Mouse (Mus musculus) heart, embryonic 14.5 days (tissue): ENCODE measurements around the gene Rpl4. TPM values are rescaled to one million over a fixed set of nuclear protein-coding genes. Genes with fewer than 3 reads are reported as not detected.
"Not testable (repeated sequence)": the region's sequence is repeated elsewhere in the genome, so short reads cannot be mapped to it uniquely, and the experiment has no call there.

Experiments used
- ATAC-seq: fragments of 200-750 bp; cut with Nextera tagmentation; 2 replicates; pipeline ENCODE4 v1.8.0; 2017; ENCODE audit warnings: low read depth, moderate TSS enrichment; ENCODE audit not compliant: insufficient number of reproducible peaks, insufficient read depth, low FRiP score
- H3K27ac ChIP-seq, 2 experiments: fragments of 200-500 bp in 1 of 2; fragments of 300-500 bp in 1 of 2; sonication (generic) in 1 of 2; replicated peaks in 1 of 2; 2 replicates each; pipeline ENCODE4 v1.5.1; 2012 to 2014; ENCODE audit warnings: low read depth in 2 of 2, low read length in 2 of 2, control low read depth in 1 of 2, mild to moderate bottlenecking in 1 of 2, mixed read lengths in 1 of 2; ENCODE audit not compliant: control insufficient read depth in 1 of 2, insufficient read depth in 1 of 2
- H3K27me3 ChIP-seq: fragments of 300-500 bp; sonication (generic); 2 replicates; pipeline ENCODE4 v1.6.1; 2014; ENCODE audit warnings: mild to moderate bottlenecking, low read length, control low read depth; ENCODE audit not compliant: control insufficient read depth, insufficient read depth
- H3K36me3 ChIP-seq: fragments of 300-500 bp; sonication (generic); 2 replicates; pipeline ENCODE4 v1.6.1; 2014; ENCODE audit warnings: mild to moderate bottlenecking, control low read depth, low read length, mixed read lengths; ENCODE audit not compliant: control insufficient read depth, insufficient read depth
- H3K4me1 ChIP-seq, 2 experiments: fragments of 200-500 bp in 1 of 2; fragments of 300-500 bp in 1 of 2; sonication (generic) in 1 of 2; 2 replicates each; pipeline ENCODE4 v1.6.1; 2012 to 2014; ENCODE audit warnings: low read length in 2 of 2, control low read depth in 1 of 2, mixed read lengths in 1 of 2; ENCODE audit not compliant: control insufficient read depth in 2 of 2, insufficient read depth in 2 of 2
- H3K4me2 ChIP-seq: fragments of 300-500 bp; sonication (generic); 2 replicates; pipeline ENCODE4 v1.6.1; 2014; ENCODE audit warnings: mild to moderate bottlenecking, low read length
- H3K4me3 ChIP-seq, 2 experiments: fragments of 200-500 bp in 1 of 2; fragments of 300-500 bp in 1 of 2; sonication (generic) in 1 of 2; 2 replicates each; pipeline ENCODE4 v1.5.1; 2012 to 2014; ENCODE audit warnings: low read length in 2 of 2, mild to moderate bottlenecking in 2 of 2, control low read depth in 1 of 2, low read depth in 1 of 2, moderate library complexity in 1 of 2; ENCODE audit not compliant: control insufficient read depth in 1 of 2, insufficient read depth in 1 of 2
- H3K9ac ChIP-seq: fragments of 300-500 bp; sonication (generic); 2 replicates; pipeline ENCODE4 v1.6.1; 2014; ENCODE audit warnings: mild to moderate bottlenecking, low read length
- H3K9me3 ChIP-seq: fragments of 300-500 bp; sonication (generic); 2 replicates; pipeline ENCODE4 v1.6.1; 2016; ENCODE audit warnings: low read length, control low read depth; ENCODE audit not compliant: control insufficient read depth
- WGBS: fragments of 180-500 bp; shearing (Covaris S2); extraction: QIAGEN DNeasy Blood & Tissue Kit; methylation state at CpG from one replicate; pipeline ENCODE4 v1.1.7; 2014; 5-methylcytosine and 5-hydroxymethylcytosine counted together
- polyA plus RNA-seq: library from polyadenylated mRNA; unstranded; fragments of >200 nt; fragmentation: Nextera tagmentation; extraction: Ambion mirVana; gene quantifications from 2 replicates; pipeline ENCODE4 v1.2.1, GENCODE M21; 2014

The Rpl4 gene
- polyA plus RNA-seq, 1 experiment from 2014 or later, result 789 TPM

DNA sequence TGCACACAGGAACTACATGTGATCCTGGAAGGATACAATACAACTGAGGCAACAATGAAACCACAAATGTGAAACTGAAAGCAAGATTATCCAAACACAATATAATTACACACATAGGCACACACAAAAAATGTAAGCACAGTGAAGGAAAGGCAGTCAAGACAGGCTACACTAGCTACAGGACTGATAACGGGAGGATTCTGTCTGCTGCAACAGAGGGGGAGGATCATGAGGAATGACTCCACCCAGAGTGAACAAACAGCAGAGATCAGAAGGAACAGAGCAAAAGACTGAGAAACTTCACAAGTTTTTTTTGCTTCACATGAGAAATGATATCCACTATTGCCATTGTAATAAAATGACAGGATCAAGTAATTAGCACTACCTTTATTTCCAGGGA is 16.5 kb upstream of the Rpl4 start:
- ATAC-seq, result no peak
- Histone ChIP-seq H3K9ac (no peak overlapping the region), H3K36me3 (peaks cover 88% of the 10 kb centered on the region), H3K27me3 (no peaks in the 10 kb centered on the region), H3K4me2 (no peak overlapping the region), H3K4me1 (no peaks in the 10 kb centered on the region), H3K4me3 (no peak overlapping the region), H3K9me3 (no peaks in the 10 kb centered on the region), H3K27ac (no peak overlapping the region)
- WGBS, result 74% methylated on average over 1 of the region's 1 CpGs

DNA sequence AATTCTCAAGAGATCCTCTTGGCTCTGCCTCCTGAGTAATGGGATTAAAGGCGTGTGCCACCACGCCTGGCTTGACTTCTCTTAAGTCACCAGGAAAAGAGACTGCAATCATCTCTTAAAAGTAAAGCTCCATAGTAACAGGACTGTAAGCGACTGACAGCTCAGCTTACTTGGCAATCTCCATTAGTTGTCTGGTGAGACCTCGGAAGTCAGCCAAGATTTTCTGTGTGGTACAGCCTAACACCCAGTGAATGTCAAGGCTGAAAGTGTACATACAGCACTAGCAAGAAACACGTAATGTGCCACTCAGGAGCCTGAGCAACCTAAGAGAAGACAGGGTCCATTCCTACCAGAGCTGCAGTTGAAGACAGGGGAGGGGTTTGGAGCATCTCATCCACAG is 12.7 kb upstream of the Rpl4 start:
- WGBS, result 90% methylated on average over 5 of the region's 5 CpGs
- H3K36me3 ChIP-seq, result peaks cover 91% of the 10 kb centered on the region
- no peak overlapping the region for H3K4me2 ChIP-seq
- H3K27ac ChIP-seq, result no peak overlapping the region
- H3K4me1 ChIP-seq, result no peaks in the 10 kb centered on the region
- no peak for ATAC-seq
- no peak overlapping the region for H3K9ac ChIP-seq
- no peaks in the 10 kb centered on the region for H3K9me3 ChIP-seq
- no peaks in the 10 kb centered on the region for H3K27me3 ChIP-seq
- no peak overlapping the region for H3K4me3 ChIP-seq

DNA sequence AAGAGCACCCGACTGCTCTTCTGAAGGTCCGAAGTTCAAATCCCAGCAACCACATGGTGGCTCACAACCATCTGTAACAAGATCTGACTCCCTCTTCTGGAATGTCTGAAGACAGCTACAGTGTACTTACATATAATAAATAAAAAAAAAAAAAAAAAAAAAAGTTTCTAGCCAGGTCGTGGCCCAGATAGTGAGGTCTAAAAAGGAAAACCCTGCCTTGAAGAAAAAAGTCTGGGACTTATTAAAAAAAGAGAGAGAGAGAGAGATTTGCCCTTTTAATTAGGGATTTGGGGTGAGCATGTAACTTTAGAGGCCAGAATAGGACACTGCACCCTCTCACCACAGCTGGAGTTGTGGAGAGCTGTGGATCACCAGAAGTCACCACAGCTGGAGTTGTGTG is 3.2 kb upstream of the Rpl4 start:
- not testable (repeated sequence) for ATAC-seq

DNA sequence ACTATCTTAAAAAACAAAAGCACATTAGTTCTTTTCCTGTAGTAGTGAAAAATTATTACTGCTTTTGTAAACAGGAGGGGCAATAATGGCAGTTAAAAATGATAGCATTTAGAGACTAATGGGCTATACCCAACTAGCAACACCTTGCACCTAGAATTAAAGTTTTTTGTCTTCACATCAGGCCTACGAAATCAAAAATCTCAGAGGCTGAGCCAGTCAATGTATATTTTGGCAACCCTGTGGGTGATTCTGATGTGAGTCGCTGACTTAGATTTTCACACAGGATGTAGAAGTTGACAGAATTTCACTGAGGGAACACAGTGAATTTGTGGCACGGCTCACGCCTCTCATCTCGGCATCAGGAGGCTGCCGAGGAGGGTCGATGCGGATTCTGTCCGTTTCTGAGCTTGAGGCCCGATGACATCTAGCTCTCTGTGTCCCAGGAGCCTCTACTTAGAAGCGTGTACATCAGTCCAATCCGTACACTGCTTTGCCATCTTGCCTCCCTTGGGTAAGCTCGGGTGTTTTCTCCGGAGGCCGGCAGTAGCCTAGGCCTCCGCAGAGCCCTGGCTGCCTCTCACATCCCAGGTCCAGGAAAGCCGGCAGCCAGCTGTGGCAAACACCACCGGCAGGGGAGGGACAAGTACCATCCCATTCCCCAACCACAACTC is 895 bp upstream of the Rpl4 start:
- WGBS, result 2% methylated on average over 18 of the region's 18 CpGs
- Histone ChIP-seq H3K9me3 (no peaks in the 10 kb centered on the region), H3K4me2 (peak overlapping the region; percentile 77), H3K27me3 (no peaks in the 10 kb centered on the region), H3K27ac (peak overlapping the region; percentile 89 to 92), H3K9ac (peak overlapping the region; percentile 93), H3K4me1 (peaks cover 0 to 24% of the 10 kb centered on the region in 2 experiments; a peak in 3 of 4 replicates), H3K36me3 (peaks cover 39% of the 10 kb centered on the region), H3K4me3 (peak overlapping the region; percentile 66 to 87)
- ATAC-seq, result no peak

More for the DNA sequence above, 3.2 kb upstream of the Rpl4 start:
- not testable (repeated sequence) for H3K9me3 ChIP-seq, H3K27ac ChIP-seq, H3K27me3 ChIP-seq, H3K4me3 ChIP-seq, H3K4me2 ChIP-seq, H3K9ac ChIP-seq
- WGBS, result 100% methylated on average over 3 of the region's 3 CpGs
- Histone ChIP-seq H3K4me1 (peaks cover 0 to 16% of the 10 kb centered on the region in 2 experiments; a peak in 3 of 4 replicates), H3K36me3 (peaks cover 37% of the 10 kb centered on the region)

DNA sequence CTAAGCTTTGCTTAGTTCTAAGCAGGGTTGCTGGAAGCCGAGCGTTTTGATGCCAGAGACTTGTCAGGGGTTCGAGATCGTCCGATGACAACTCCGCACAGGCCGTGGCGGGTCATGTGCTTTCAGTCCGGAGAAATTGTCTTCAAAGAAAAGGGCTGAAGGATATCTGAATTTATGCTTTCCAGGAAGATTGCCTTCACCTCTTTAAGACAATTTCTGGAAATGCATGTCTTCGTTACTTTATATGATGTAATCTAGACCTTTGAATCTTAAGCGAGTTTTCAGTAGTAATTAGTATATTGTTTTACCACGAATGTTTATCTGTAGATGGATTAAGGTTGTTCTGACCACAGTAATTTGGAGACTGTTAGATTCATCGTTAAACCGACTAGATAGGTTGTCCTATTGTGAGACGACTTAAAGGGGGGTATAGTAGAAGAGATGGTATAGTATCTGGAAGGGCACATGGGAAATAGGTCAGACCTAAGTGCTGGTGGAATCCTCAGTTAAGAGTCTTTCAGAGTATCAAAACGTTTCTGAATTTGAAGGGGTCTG is 568 bp downstream of the Rpl4 start:
- Histone ChIP-seq H3K36me3 (peaks cover 43% of the 10 kb centered on the region), H3K4me2 (peak overlapping the region; percentile 93), H3K9me3 (no peaks in the 10 kb centered on the region), H3K4me3 (peak overlapping the region; percentile 70 to 87), H3K27me3 (no peaks in the 10 kb centered on the region), H3K27ac (peak overlapping the region; percentile 51 to 89; a peak in 3 of 4 replicates), H3K9ac (peak overlapping the region; percentile 93), H3K4me1 (peaks cover 0 to 27% of the 10 kb centered on the region in 2 experiments; a peak in 3 of 4 replicates)
- under 1% methylated on average over 16 of the region's 16 CpGs for WGBS
- no peak for ATAC-seq

DNA sequence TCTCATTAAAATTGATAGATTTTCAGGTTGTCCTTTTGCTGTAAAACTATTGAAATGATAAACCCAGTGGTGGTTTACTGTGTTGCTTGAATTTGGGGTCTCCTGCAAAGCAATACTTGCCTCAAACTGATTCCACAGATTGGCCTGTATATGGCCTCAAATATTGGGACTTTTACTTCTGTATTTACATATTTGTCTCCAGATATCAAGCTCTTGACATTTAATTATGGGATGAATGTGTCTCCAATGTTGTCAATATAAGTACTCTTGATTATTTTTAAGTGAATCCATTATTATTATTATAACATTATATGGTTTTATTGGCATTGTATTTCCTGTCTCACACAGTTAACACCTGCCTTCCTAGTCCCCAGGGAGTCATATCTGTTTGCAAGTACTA is 1.2 kb downstream of the Rpl4 start:
- Histone ChIP-seq H3K9ac (peak overlapping the region; percentile 93), H3K36me3 (peaks cover 44% of the 10 kb centered on the region), H3K4me1 (peaks cover 0 to 29% of the 10 kb centered on the region in 2 experiments; a peak in 3 of 4 replicates), H3K27me3 (no peaks in the 10 kb centered on the region), H3K4me3 (peak overlapping the region; percentile 70 to 87; a peak in 3 of 4 replicates), H3K4me2 (peak overlapping the region; percentile 93), H3K27ac (no peak overlapping the region), H3K9me3 (no peaks in the 10 kb centered on the region)
- ATAC-seq, result no peak

DNA sequence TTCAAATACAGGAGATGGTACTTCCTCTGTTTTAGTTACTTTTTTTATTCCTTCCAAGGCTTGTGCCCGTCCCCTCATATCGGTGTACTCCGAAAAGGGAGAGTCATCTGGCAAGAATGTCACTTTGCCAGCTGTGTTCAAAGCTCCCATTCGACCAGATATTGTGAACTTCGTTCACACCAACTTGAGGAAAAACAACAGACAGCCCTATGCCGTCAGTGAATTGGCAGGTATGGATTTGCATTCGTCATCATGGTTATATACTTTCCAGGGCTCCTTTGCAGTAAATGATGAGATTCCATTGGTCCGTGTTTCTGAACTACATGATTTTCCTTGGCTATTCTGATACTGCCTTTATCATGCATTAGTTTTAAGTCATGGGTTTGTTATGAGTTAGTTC is 1.6 kb downstream of the Rpl4 start:
- no peak for ATAC-seq
- no peaks in the 10 kb centered on the region for H3K27me3 ChIP-seq
- peak overlapping the region; percentile 93 for H3K4me2 ChIP-seq
- no peaks in the 10 kb centered on the region for H3K9me3 ChIP-seq
- 51% methylated on average over 8 of the region's 8 CpGs for WGBS
- peaks cover 44% of the 10 kb centered on the region for H3K36me3 ChIP-seq
- H3K4me1 ChIP-seq, result peaks cover 0 to 30% of the 10 kb centered on the region in 2 experiments
- H3K27ac ChIP-seq, result no peak overlapping the region
- peak overlapping the region; percentile 93; the same call in 1 of the 2 replicates for H3K9ac ChIP-seq
- H3K4me3 ChIP-seq, result peak overlapping the region; percentile 12 to 87; a peak in 3 of 4 replicates
